Mouse (Mus musculus): ENCODE measurements at regions not wholly inside any gene's neighbourhood (a gene's known extent, or its start where the extent isn't known, plus 50 kb on each side); places are given as distances from the start of the nearest gene placed in this dataset.

- Histone ChIP-seq H3K9ac (replicated peaks; ENCODE audit: low read depth, low read length) (no peak overlapping the region), H3K27ac (ENCODE audit: low read length) (no peak overlapping the region), H3K4me3 (replicated peaks; ENCODE audit: low read length) (no peak overlapping the region), H3K4me1 (replicated peaks; ENCODE audit: control insufficient read depth, insufficient read depth, low read length) (no peaks in the 10 kb centered on the region), H3K27me3 (replicated peaks; ENCODE audit: control insufficient read depth, insufficient read depth, low read length) (no peaks in the 10 kb centered on the region), H3K4me2 (ENCODE audit: low read length) (no peak overlapping the region), H3K9me3 (ENCODE audit: control insufficient read depth, low read length) (no peaks in the 10 kb centered on the region), H3K36me3 (ENCODE audit: control insufficient read depth, insufficient read depth) (no peaks in the 10 kb centered on the region)
- WGBS: 68% methylated on average over 2 of the region's 2 CpGs
- no peak for ATAC-seq
Measured at GRCm38 (mm10) chr1:71769595-71769994, 116.6 kb upstream of the Fn1 start.

- Histone ChIP-seq H3K36me3 (ENCODE audit: control insufficient read depth, insufficient read depth) (no peaks in the 10 kb centered on the region), H3K9me3 (ENCODE audit: control insufficient read depth, low read length) (no peaks in the 10 kb centered on the region), H3K27ac (ENCODE audit: low read length) (no peak overlapping the region), H3K4me3 (replicated peaks; ENCODE audit: low read length) (no peak overlapping the region), H3K4me2 (ENCODE audit: low read length) (no peak overlapping the region), H3K9ac (replicated peaks; ENCODE audit: low read depth, low read length) (no peak overlapping the region), H3K4me1 (replicated peaks; ENCODE audit: control insufficient read depth, insufficient read depth, low read length) (no peaks in the 10 kb centered on the region), H3K27me3 (replicated peaks; ENCODE audit: control insufficient read depth, insufficient read depth, low read length) (no peaks in the 10 kb centered on the region)
- WGBS: 82% methylated on average over 3 of the region's 3 CpGs
- no peak for ATAC-seq
Measured at GRCm38 (mm10) chr1:71767705-71768104, 114.7 kb upstream of the Fn1 start.

- Histone ChIP-seq H3K4me3 (replicated peaks; ENCODE audit: low read length) (no peak overlapping the region), H3K4me2 (ENCODE audit: low read length) (no peak overlapping the region), H3K4me1 (replicated peaks; ENCODE audit: control insufficient read depth, insufficient read depth, low read length) (no peaks in the 10 kb centered on the region), H3K27me3 (replicated peaks; ENCODE audit: control insufficient read depth, insufficient read depth, low read length) (no peaks in the 10 kb centered on the region), H3K36me3 (ENCODE audit: control insufficient read depth, insufficient read depth) (no peaks in the 10 kb centered on the region), H3K27ac (ENCODE audit: low read length) (no peak overlapping the region), H3K9ac (replicated peaks; ENCODE audit: low read depth, low read length) (no peak overlapping the region), H3K9me3 (ENCODE audit: control insufficient read depth, low read length) (no peaks in the 10 kb centered on the region)
- 86% methylated on average over 5 of the region's 5 CpGs for WGBS
- no peak for ATAC-seq
Measured at GRCm38 (mm10) chr1:71767076-71767475, 114.1 kb upstream of the Fn1 start.

GRCm38 (mm10) chr1:71764951-71765350 is 112.0 kb upstream of the Fn1 start:
- no peak overlapping the region for H3K4me2 ChIP-seq (ENCODE audit: low read length)

GRCm38 (mm10) chr1:71763530-71763929 is 110.5 kb upstream of the Fn1 start:
- Histone ChIP-seq H3K4me1 (replicated peaks; ENCODE audit: control insufficient read depth, insufficient read depth, low read length) (no peaks in the 10 kb centered on the region), H3K4me3 (replicated peaks; ENCODE audit: low read length) (no peak overlapping the region), H3K9me3 (ENCODE audit: control insufficient read depth, low read length) (no peaks in the 10 kb centered on the region), H3K9ac (replicated peaks; ENCODE audit: low read depth, low read length) (no peak overlapping the region), H3K36me3 (ENCODE audit: control insufficient read depth, insufficient read depth) (no peaks in the 10 kb centered on the region), H3K27me3 (replicated peaks; ENCODE audit: control insufficient read depth, insufficient read depth, low read length) (no peaks in the 10 kb centered on the region), H3K27ac (ENCODE audit: low read length) (no peak overlapping the region), H3K4me2 (ENCODE audit: low read length) (no peak overlapping the region)
- WGBS: 42% methylated on average over 2 of the region's 2 CpGs
- ATAC-seq: no peak

More at GRCm38 (mm10) chr1:71764951-71765350, 112.0 kb upstream of the Fn1 start:
- ATAC-seq: no peak
- 82% methylated on average over 6 of the region's 6 CpGs for WGBS
- H3K9ac ChIP-seq (replicated peaks; ENCODE audit: low read depth, low read length): no peak overlapping the region
- H3K4me3 ChIP-seq (replicated peaks; ENCODE audit: low read length): no peak overlapping the region
- no peaks in the 10 kb centered on the region for H3K9me3 ChIP-seq (ENCODE audit: control insufficient read depth, low read length)
- H3K27me3 ChIP-seq (replicated peaks; ENCODE audit: control insufficient read depth, insufficient read depth, low read length): no peaks in the 10 kb centered on the region
- H3K27ac ChIP-seq (ENCODE audit: low read length): no peak overlapping the region
- H3K4me1 ChIP-seq (replicated peaks; ENCODE audit: control insufficient read depth, insufficient read depth, low read length): no peaks in the 10 kb centered on the region
- H3K36me3 ChIP-seq (ENCODE audit: control insufficient read depth, insufficient read depth): no peaks in the 10 kb centered on the region

GRCm38 (mm10) chr1:71760342-71760741 is 107.3 kb upstream of the Fn1 start:
- Histone ChIP-seq H3K36me3 (ENCODE audit: control insufficient read depth, insufficient read depth) (no peaks in the 10 kb centered on the region), H3K4me3 (replicated peaks; ENCODE audit: low read length) (no peak overlapping the region), H3K4me1 (replicated peaks; ENCODE audit: control insufficient read depth, insufficient read depth, low read length) (no peaks in the 10 kb centered on the region), H3K9ac (replicated peaks; ENCODE audit: low read depth, low read length) (no peak overlapping the region), H3K27me3 (replicated peaks; ENCODE audit: control insufficient read depth, insufficient read depth, low read length) (no peaks in the 10 kb centered on the region), H3K9me3 (ENCODE audit: control insufficient read depth, low read length) (no peaks in the 10 kb centered on the region), H3K4me2 (ENCODE audit: low read length) (no peak overlapping the region), H3K27ac (ENCODE audit: low read length) (no peak overlapping the region)
- no peak for ATAC-seq
- WGBS: 78% methylated on average over 2 of the region's 2 CpGs

- Histone ChIP-seq H3K9me3 (ENCODE audit: control insufficient read depth, low read length) (peaks cover 3% of the 10 kb centered on the region; the same call in 1 of the 2 replicates), H3K4me3 (replicated peaks; ENCODE audit: low read length) (no peak overlapping the region), H3K27me3 (replicated peaks; ENCODE audit: control insufficient read depth, insufficient read depth, low read length) (no peaks in the 10 kb centered on the region), H3K27ac (ENCODE audit: low read length) (no peak overlapping the region), H3K36me3 (ENCODE audit: control insufficient read depth, insufficient read depth) (no peaks in the 10 kb centered on the region), H3K4me1 (replicated peaks; ENCODE audit: control insufficient read depth, insufficient read depth, low read length) (no peaks in the 10 kb centered on the region), H3K9ac (replicated peaks; ENCODE audit: low read depth, low read length) (no peak overlapping the region), H3K4me2 (ENCODE audit: low read length) (no peak overlapping the region)
- ATAC-seq: no peak
- 42% methylated on average over 5 of the region's 5 CpGs for WGBS
Measured at GRCm38 (mm10) chr1:71757236-71757635, 104.2 kb upstream of the Fn1 start.

GRCm38 (mm10) chr1:71756159-71756558 is 103.2 kb upstream of the Fn1 start:
- H3K4me2 ChIP-seq (ENCODE audit: low read length): no peak overlapping the region

GRCm38 (mm10) chr1:71755435-71755834 is 102.4 kb upstream of the Fn1 start:
- Histone ChIP-seq H3K36me3 (ENCODE audit: control insufficient read depth, insufficient read depth) (no peaks in the 10 kb centered on the region), H3K9ac (replicated peaks; ENCODE audit: low read depth, low read length) (no peak overlapping the region), H3K4me2 (ENCODE audit: low read length) (no peak overlapping the region), H3K9me3 (ENCODE audit: control insufficient read depth, low read length) (peaks cover 3% of the 10 kb centered on the region; the same call in 1 of the 2 replicates), H3K4me1 (replicated peaks; ENCODE audit: control insufficient read depth, insufficient read depth, low read length) (no peaks in the 10 kb centered on the region), H3K4me3 (replicated peaks; ENCODE audit: low read length) (no peak overlapping the region), H3K27ac (ENCODE audit: low read length) (no peak overlapping the region), H3K27me3 (replicated peaks; ENCODE audit: control insufficient read depth, insufficient read depth, low read length) (no peaks in the 10 kb centered on the region)
- 77% methylated on average over 9 of the region's 9 CpGs for WGBS
- ATAC-seq: no peak

More at GRCm38 (mm10) chr1:71756159-71756558, 103.2 kb upstream of the Fn1 start:
- Histone ChIP-seq H3K27ac (ENCODE audit: low read length) (no peak overlapping the region), H3K9me3 (ENCODE audit: control insufficient read depth, low read length) (peaks cover 3% of the 10 kb centered on the region; the same call in 1 of the 2 replicates), H3K4me3 (replicated peaks; ENCODE audit: low read length) (no peak overlapping the region), H3K27me3 (replicated peaks; ENCODE audit: control insufficient read depth, insufficient read depth, low read length) (no peaks in the 10 kb centered on the region), H3K9ac (replicated peaks; ENCODE audit: low read depth, low read length) (no peak overlapping the region), H3K4me1 (replicated peaks; ENCODE audit: control insufficient read depth, insufficient read depth, low read length) (no peaks in the 10 kb centered on the region), H3K36me3 (ENCODE audit: control insufficient read depth, insufficient read depth) (no peaks in the 10 kb centered on the region)
- ATAC-seq: no peak
- WGBS: 82% methylated on average over 2 of the region's 2 CpGs

- 94% methylated on average over 1 of the region's 1 CpGs for WGBS
- H3K9ac ChIP-seq (replicated peaks; ENCODE audit: low read depth, low read length): no peak overlapping the region
- ATAC-seq: no peak
Measured at GRCm38 (mm10) chr1:71752351-71752750, 99.4 kb upstream of the Fn1 start.

More at GRCm38 (mm10) chr1:71752351-71752750, 99.4 kb upstream of the Fn1 start:
- no peak overlapping the region for H3K4me3 ChIP-seq (replicated peaks; ENCODE audit: low read length)
- no peak overlapping the region for H3K27ac ChIP-seq (ENCODE audit: low read length)
- peaks cover 3% of the 10 kb centered on the region; the same call in 1 of the 2 replicates for H3K9me3 ChIP-seq (ENCODE audit: control insufficient read depth, low read length)
- H3K27me3 ChIP-seq (replicated peaks; ENCODE audit: control insufficient read depth, insufficient read depth, low read length): no peaks in the 10 kb centered on the region
- no peak overlapping the region for H3K4me2 ChIP-seq (ENCODE audit: low read length)
- no peaks in the 10 kb centered on the region for H3K4me1 ChIP-seq (replicated peaks; ENCODE audit: control insufficient read depth, insufficient read depth, low read length)
- no peaks in the 10 kb centered on the region for H3K36me3 ChIP-seq (ENCODE audit: control insufficient read depth, insufficient read depth)

Data from forebrain, embryonic 16.5 days (tissue).